Mouse (Mus musculus) megakaryocyte progenitor cell, adult 5-6 weeks (primary cell): Measurements from ENCODE around the gene Zbtb7a. TPM values are rescaled to one million over a fixed set of nuclear protein-coding genes. Genes with fewer than 3 reads are reported as not detected.

Experiments
- ATAC-seq: replicated peaks from 2 replicates; pipeline ENCODE4 v1.8.0; 2016; ENCODE audit warnings: mild to moderate bottlenecking, moderate TSS enrichment, inconsistent platforms; ENCODE audit not compliant: poor library complexity
- total RNA-seq, 2 experiments: library from RNA; stranded (forward) in 1 of 2; stranded (reverse) in 1 of 2; fragments of 157-497, 149-512 nt in 1 of 2; fragments of 200-1000 nt in 1 of 2; gene quantifications; 2 replicates each; pipeline versions ENCODE4 v1.2.3 to v1.2.4; 2015 to 2017

Zbtb7a gene
- total RNA-seq, 2 experiments from 2014 or later: 7.7 to 17.4 TPM

- ATAC-seq: no peak
These were observed 4.0 kb downstream of the Zbtb7a start for GRCm38 (mm10) chr10:81138821-81139528.

GRCm38 (mm10) chr10:81139529-81139846, 4.5 kb downstream of the Zbtb7a start:
- ATAC-seq: no peak

- no peak for ATAC-seq
These were observed 5.0 kb downstream of the Zbtb7a start for GRCm38 (mm10) chr10:81140005-81140404.

GRCm38 (mm10) chr10:81140717-81141454, 5.9 kb downstream of the Zbtb7a start:
- ATAC-seq: no peak

- no peak for ATAC-seq
These were observed 6.6 kb downstream of the Zbtb7a start for GRCm38 (mm10) chr10:81141455-81142210.

- no peak for ATAC-seq
These were observed 7.5 kb downstream of the Zbtb7a start for GRCm38 (mm10) chr10:81142551-81142981.

GRCm38 (mm10) chr10:81143157-81143633, 8.2 kb downstream of the Zbtb7a start:
- peak; percentile 23; the same call in 1 of the 2 replicates for ATAC-seq

- no peak for ATAC-seq
These were observed 8.9 kb downstream of the Zbtb7a start for GRCm38 (mm10) chr10:81143845-81144437.

GRCm38 (mm10) chr10:81144667-81145066, 9.6 kb downstream of the Zbtb7a start:
- no peak for ATAC-seq

- no peak for ATAC-seq
These were observed 10.3 kb downstream of the Zbtb7a start for GRCm38 (mm10) chr10:81145307-81145706.

- ATAC-seq: no peak
These were observed 10.8 kb downstream of the Zbtb7a start for GRCm38 (mm10) chr10:81145778-81146177.

GRCm38 (mm10) chr10:81146296-81146695, 11.3 kb downstream of the Zbtb7a start:
- no peak for ATAC-seq

GRCm38 (mm10) chr10:81151261-81151660, 16.2 kb downstream of the Zbtb7a start:
- no peak for ATAC-seq

GRCm38 (mm10) chr10:81152609-81153008, 17.6 kb downstream of the Zbtb7a start:
- ATAC-seq: no peak

- ATAC-seq: no peak
These were observed 19.3 kb downstream of the Zbtb7a start for GRCm38 (mm10) chr10:81154313-81154712.

GRCm38 (mm10) chr10:81154736-81155135, 19.7 kb downstream of the Zbtb7a start:
- ATAC-seq: no peak

GRCm38 (mm10) chr10:81161602-81162317, 26.7 kb downstream of the Zbtb7a start:
- ATAC-seq: peak; percentile 35; the same call in 1 of the 2 replicates

- peak; percentile 51 for ATAC-seq
These were observed 27.3 kb downstream of the Zbtb7a start for GRCm38 (mm10) chr10:81162318-81162652.

GRCm38 (mm10) chr10:81165118-81165517, 30.1 kb downstream of the Zbtb7a start:
- ATAC-seq: no peak
